Mouse (Mus musculus) central nervous system, embryonic 18 days (tissue): ENCODE results near the gene Tspan12. TPM values are rescaled to one million over a fixed set of nuclear protein-coding genes. Genes with fewer than 3 reads are reported as not detected.

Source experiments
- polyA plus RNA-seq: library from polyadenylated mRNA; depleted of rRNA; stranded (reverse); fragments of >200 nt; gene quantifications from 2 replicates; pipeline ENCODE4 v1.2.3, GENCODE M21; 2012; rRNA removed

Gene Tspan12
- polyA plus RNA-seq, result 13.6 and 15.8 TPM in 2 replicates

GRCm38 (mm10) chr6:21852344-21852785 lies at the start of gene Tspan12:
Gene Tspan12 (minus strand): TSS chr6:21852515.

Other genes with a start within 250 kb of the Tspan12 start
- 19.1 and 19.7 TPM in 2 replicates for gene Ing3, start 97.1 kb upstream of the Tspan12 start, polyA plus RNA-seq
- gene Cped1, start 133.4 kb upstream of the Tspan12 start, polyA plus RNA-seq, result 2.3 and 2.6 TPM in 2 replicates